Mouse (Mus musculus) testis, adult 2 months (tissue): ENCODE data around the gene Nhs.

Experiments used
- CTCF ChIP-seq: fragments of 200-500 bp; IDR thresholded peaks from 2 replicates; pipeline ENCODE4 v1.5.1; 2012; ENCODE audit warnings: low read depth, mild to moderate bottlenecking, inconsistent platforms, low read length, moderate library complexity; ENCODE audit not compliant: control insufficient read depth, insufficient read depth, insufficient replicate concordance
- POLR2A ChIP-seq: fragments of 200-500 bp; IDR thresholded peaks from 2 replicates; pipeline ENCODE4 v1.6.1; 2012; ENCODE audit warnings: low read depth, mild to moderate bottlenecking, inconsistent platforms, low read length, moderate library complexity; ENCODE audit not compliant: control insufficient read depth

- TF ChIP-seq CTCF (no peak), POLR2A (no peak)
These were observed 265.1 kb downstream of the Nhs start for GRCm38 (mm10) chrX:161894442-161894841.
